Mouse (Mus musculus) ZHBTc4 (cell line): ENCODE measurements around the gene Ifna5.
"Not testable (repeated sequence)": the region's sequence is repeated elsewhere in the genome, so short reads cannot be mapped to it uniquely, and the experiment has no call there.

ENCODE experiments used
- DNase-seq: peaks from one replicate; pipeline ENCODE4 v3.0.0-alpha.2; 2011; ENCODE audit warnings: low read depth, low spot score

The Ifna5 gene

GRCm38 (mm10) chr4:88835225-88835624 is at the start of gene Ifna5:
Gene Ifna5 (plus strand): TSS chr4:88835525.
- DNase-seq, result not testable (repeated sequence)

DNA sequence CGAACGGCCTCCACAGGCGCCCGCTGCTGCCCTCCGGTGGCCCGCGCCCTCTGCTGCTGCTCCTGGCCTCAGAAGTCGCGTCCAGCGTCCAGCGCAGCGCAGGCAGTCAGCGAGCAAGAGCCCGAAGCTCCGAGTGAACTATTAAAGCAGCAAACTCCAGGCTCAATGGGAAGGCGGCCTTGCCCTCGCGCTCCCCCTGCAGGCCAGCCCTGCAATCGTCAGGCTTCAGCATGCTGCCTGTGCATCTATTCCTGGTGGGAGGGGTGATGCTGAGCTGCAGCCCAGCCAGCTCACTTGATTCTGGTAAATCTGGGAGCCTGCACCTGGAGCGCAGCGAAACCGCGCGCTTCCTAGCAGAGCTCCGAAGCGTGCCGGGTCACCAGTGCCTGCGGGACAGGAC is 46.9 kb upstream of the Ifna5 start, which contains the start of gene Gm13277:
Gene Gm13277 (plus strand): TSS at position 231 of the 400 bp plus-strand sequence.
- DNase-seq, result not testable (repeated sequence)

DNA sequence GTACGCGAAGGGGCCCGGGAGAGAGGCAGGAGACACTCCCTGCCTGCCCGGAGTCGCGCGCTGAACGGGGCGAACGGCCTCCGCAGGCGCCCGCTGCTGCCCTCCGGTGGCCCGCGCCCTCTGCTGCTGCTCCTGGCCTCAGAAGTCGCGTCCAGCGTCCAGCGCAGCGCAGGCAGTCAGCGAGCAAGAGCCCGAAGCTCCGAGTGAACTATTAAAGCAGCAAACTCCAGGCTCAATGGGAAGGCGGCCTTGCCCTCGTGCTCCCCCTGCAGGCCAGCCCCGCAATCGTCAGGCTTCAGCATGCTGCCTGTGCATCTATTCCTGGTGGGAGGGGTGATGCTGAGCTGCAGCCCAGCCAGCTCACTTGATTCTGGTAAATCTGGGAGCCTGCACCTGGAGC is 44.1 kb upstream of the Ifna5 start, which contains the start of gene Gm13278:
Gene Gm13278 (plus strand): TSS at position 301 of the 400 bp plus-strand sequence.
- not testable (repeated sequence) for DNase-seq

DNA sequence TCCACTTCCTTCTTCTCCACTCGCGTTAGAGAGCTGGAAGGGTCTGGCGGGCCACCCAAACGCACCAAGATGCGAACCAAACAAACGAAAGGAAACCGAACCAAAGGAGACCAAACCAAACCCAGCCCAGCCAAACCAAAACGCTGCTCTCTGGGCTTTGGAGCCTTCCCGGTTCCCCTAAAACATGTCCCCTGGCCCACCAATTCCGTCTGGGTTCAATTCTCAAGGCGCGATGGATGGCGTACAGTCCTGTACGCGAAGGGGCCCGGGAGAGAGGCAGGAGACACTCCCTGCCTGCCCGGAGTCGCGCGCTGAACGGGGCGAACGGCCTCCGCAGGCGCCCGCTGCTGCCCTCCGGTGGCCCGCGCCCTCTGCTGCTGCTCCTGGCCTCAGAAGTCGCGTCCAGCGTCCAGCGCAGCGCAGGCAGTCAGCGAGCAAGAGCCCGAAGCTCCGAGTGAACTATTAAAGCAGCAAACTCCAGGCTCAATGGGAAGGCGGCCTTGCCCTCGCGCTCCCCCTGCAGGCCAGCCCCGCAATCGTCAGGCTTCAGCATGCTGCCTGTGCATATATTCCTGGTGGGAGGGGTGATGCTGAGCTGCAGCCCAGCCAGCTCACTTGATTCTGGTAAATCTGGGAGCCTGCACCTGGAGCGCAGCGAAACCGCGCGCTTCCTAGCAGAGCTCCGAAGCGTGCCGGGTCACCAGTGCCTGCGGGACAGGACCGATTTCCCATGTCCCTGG is 41.2 kb upstream of the Ifna5 start, which contains the start of gene Gm13275:
Gene Gm13275 (plus strand): TSS at position 552 of the 740 bp plus-strand sequence.
- not testable (repeated sequence) for DNase-seq

- not testable (repeated sequence) for DNase-seq
Observed at GRCm38 (mm10) chr4:88797097-88797496, 38.2 kb upstream of the Ifna5 start, which contains the start of gene Gm13279. Gene Gm13279 (plus strand): TSS chr4:88797397.

DNA sequence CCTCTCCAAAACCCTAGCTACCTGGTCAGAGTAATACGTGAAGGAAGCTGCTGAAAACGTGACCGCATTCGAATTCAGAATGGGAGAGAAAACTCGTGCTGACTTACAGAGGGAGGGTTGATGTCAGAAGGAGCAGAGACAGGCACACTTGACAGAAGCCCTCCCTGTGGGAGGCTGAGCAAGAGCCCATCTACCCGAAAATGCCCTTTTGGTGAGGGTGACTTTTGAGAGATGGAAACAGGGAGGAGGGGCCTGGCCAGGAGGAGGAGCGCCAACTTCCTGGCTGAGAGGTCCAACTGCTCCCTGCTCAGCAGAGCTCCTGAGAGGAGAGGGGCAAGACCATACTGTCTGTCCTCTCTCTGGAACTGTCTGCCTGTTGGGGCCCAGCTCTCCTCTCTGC is 36.0 kb upstream of the Ifna5 start, which contains the start of gene Gm13285:
Gene Gm13285 (plus strand): TSS at position 301 of the 400 bp plus-strand sequence.
- not testable (repeated sequence) for DNase-seq

DNA sequence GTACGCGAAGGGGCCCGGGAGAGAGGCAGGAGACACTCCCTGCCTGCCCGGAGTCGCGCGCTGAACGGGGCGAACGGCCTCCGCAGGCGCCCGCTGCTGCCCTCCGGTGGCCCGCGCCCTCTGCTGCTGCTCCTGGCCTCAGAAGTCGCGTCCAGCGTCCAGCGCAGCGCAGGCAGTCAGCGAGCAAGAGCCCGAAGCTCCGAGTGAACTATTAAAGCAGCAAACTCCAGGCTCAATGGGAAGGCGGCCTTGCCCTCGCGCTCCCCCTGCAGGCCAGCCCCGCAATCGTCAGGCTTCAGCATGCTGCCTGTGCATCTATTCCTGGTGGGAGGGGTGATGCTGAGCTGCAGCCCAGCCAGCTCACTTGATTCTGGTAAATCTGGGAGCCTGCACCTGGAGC is 32.4 kb upstream of the Ifna5 start, which contains the start of gene Gm13287:
Gene Gm13287 (plus strand): TSS at position 301 of the 400 bp plus-strand sequence.
- not testable (repeated sequence) for DNase-seq

DNA sequence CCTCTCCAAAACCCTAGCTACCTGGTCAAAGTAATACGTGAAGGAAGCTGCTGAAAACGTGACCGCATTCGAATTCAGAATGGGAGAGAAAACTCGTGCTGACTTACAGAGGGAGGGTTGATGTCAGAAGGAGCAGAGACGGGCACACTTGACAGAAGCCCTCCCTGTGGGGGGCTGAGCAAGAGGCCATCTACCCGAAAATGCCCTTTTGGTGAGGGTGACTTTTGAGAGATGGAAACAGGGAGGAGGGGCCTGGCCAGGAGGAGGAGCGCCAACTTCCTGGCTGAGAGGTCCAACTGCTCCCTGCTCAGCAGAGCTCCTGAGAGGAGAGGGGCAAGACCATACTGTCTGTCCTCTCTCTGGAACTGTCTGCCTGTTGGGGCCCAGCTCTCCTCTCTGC is 30.1 kb upstream of the Ifna5 start, which contains the start of gene Gm13288:
Gene Gm13288 (plus strand): TSS at position 301 of the 400 bp plus-strand sequence.
- DNase-seq, result not testable (repeated sequence)

- not testable (repeated sequence) for DNase-seq
Observed at GRCm38 (mm10) chr4:88805761-88806160, 29.6 kb upstream of the Ifna5 start.

DNA sequence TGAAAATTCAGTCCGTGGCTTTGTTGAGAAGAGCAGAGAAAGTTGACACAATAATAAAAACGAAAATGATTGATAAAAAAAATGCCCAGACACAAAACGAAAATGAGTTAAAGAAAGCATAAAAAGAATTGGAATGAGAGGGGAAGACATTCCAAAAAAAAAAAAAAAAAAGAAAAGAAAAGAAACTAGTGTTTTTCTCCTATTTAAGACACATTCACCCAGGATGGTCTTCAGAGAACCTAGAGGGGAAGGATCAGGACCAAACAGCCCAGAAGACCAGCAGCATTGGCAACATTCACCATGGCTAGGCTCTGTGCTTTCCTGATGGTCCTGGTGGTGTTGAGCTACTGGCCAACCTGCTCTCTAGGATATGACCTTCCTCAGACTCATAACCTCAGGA is 19.4 kb upstream of the Ifna5 start, which contains the start of gene Ifna7:
Gene Ifna7 (plus strand): TSS at position 301 of the 400 bp plus-strand sequence.
- no peak for DNase-seq

GRCm38 (mm10) chr4:88819659-88820058 is 15.7 kb upstream of the Ifna5 start, which contains the start of gene Ifna11:
Gene Ifna11 (plus strand): TSS chr4:88819959.
- no peak for DNase-seq

- DNase-seq, result no peak
Observed at GRCm38 (mm10) chr4:88822995-88823394, 12.3 kb upstream of the Ifna5 start.

DNA sequence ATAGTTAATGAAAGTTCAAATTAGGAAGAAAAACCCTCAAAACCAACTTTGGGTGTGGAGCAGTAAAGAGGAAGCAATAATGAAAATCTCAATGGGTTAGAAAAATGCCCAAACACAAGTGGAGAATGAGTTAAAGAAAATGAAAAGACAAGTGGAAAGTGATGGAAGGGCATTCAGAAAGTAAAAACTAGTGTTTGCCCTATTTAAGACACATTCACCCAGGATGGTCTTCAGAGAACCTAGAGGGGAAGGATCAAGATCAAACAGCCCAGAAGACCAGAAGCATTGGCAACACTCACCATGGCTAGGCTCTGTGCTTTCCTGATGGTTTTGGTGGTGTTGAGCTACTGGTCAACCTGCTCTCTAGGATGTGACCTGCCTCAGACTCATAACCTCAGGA is 8.2 kb upstream of the Ifna5 start, which contains the start of gene Ifna6:
Gene Ifna6 (plus strand): TSS at position 301 of the 400 bp plus-strand sequence.
- DNase-seq, result not testable (repeated sequence)

DNA sequence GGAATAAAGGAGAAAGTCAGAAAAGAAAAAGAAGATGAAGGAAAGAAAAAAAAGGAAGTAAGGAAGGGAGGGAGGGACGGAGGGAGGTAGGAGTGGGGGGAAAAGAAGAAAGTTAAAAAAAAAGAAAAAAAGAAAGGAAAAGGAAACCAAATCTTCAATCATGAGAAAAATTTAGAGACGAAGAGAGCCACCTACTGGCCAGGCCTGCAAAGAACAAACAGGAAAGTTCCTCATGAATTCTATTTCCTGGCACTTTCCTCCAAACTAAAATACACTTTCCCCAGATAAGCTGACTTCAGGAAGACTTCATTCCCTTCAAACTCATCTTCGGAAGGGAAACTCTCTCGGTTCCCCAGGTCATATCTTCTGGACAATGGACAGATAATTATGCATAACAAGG is 4.8 kb upstream of the Ifna5 start:
- peak; percentile 18 for DNase-seq

- peak; percentile 10 for DNase-seq
Observed at GRCm38 (mm10) chr4:88838828-88839227, 3.5 kb downstream of the Ifna5 start.

- DNase-seq, result no peak
Observed at GRCm38 (mm10) chr4:88840058-88840457, 4.7 kb downstream of the Ifna5 start.

DNA sequence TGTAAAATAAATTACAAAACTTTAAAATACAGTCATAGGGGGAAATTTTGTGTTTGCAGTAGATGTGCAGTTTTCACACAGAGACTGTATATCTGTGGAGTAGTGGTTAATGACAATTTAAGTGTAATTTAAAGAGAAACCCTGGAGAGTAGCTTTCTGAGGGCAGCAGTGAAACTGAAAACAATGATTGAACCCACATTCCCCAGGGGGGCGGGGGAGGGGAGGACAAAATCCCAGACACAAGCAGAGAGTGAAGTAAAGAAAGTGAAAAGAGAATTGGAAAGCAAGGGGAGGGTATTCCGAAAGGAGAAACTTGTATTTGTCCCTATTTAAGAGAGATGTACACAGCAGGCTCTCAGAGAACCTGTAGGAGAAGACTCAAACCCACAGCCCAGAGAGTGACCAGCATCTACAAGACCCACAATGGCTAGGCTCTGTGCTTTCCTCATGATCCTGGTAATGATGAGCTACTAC is 6.2 kb downstream of the Ifna5 start, which contains the start of gene Ifna4:
Gene Ifna4 (plus strand): TSS at position 424 of the 474 bp plus-strand sequence.
- no peak for DNase-seq

- DNase-seq, result no peak
Observed at GRCm38 (mm10) chr4:88845334-88845733, 10.0 kb downstream of the Ifna5 start.

DNA sequence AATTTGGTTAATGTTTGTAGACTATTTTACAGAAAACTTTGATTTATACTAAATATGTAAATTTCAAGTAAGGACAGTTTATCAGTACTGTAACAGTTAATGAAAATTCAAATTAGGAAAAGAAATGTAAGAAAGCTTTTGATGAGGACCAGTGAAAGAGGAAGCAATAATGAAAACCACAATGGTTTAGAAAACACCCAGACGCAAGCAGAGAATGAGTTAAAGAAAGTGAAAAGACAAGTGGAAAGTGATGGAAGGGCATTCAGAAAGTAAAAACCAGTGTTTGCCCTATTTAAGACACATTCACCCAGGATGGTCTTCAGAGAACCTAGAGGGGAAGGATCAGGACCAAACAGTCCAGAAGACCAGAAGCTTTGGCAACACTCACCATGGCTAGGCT is 14.4 kb downstream of the Ifna5 start, which contains the start of gene Ifna1:
Gene Ifna1 (plus strand): TSS at position 390 of the 400 bp plus-strand sequence.
- no peak for DNase-seq

DNA sequence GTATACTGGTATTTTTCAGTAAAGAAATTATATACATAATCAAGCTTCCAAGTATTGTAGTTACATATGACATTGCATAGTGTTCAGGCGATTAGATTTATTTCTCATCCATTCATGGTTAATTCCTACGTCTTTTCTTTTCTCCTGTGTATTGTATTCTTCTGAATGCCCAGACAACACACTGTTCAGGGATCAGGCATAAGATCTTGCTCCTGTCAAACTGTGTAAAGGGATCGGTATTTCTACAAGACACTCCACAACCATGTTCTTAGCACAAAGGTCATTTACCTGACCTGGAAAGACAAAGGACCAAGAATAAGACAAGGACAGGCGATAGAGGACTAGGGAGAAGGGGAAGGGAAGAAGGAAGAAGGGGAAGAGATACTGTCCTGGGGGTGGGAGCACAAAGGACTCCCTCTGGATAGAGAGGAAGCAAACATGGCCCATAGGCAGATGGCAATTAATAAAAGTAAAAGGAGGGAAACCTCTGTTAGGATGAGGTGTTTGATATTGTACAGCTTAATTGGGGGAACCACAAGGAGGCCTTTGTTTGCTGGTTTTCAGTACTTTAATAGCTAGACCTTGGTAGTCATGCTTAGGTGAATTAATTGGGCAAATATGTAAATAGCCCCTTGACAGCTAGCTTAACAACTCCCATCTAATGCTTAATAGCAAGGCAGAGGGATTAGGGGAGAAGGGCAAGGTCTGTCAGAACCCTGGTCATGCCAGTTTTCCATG is 15.9 kb downstream of the Ifna5 start:
- DNase-seq, result no peak

- DNase-seq, result no peak
Observed at GRCm38 (mm10) chr4:88859214-88859613, 23.9 kb downstream of the Ifna5 start.
